Mouse (Mus musculus): Measurements from ENCODE around the gene Lipi. TPM values are rescaled to one million over a fixed set of nuclear protein-coding genes. Genes with fewer than 3 reads are reported as not detected.

Gene Lipi
- not detected in 2 replicates for polyA plus RNA-seq (2016; fragmentation: Nextera tagmentation; extraction: Ambion mirVana)

DNA sequence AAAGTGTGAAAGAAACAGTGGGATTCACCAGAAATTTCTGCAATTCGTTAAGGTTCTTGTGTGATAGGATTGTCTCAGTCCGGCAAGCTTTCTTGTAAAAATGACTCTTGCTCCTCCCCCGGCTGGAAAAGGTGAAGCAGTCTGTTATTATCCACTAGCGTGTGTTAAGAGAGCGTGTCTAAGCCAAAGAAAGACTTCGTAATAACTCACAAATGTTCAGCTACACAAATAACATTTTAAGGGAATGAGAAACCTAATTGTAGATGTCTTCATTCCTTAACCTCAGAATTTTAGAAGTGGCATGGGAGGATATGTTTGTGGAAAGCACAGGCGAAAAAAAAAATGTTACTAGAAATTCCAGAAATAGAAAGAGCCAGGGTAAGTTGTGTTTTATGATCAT lies at the start of gene Lipi:
Lipi (minus strand) TSS at position 101 of the 400 bp plus-strand sequence.
- Histone ChIP-seq H3K4me2 (replicated peaks) (no peak within 1 kb of the TSS), H3K9me3 (no peaks in the 10 kb centered on the region), H3K27ac (replicated peaks) (no peak within 1 kb of the TSS), H3K4me1 (no peaks in the 10 kb centered on the region), H3K4me3 (no peak within 1 kb of the TSS), H3K36me3 (no peaks in the 10 kb centered on the region), H3K27me3 (no peaks in the 10 kb centered on the region), H3K9ac (replicated peaks) (no peak within 1 kb of the TSS)
- ATAC-seq (ENCODE audit: low FRiP score, low read depth), result no peak
- 68% methylated on average over 7 of the region's 7 CpGs for WGBS

GRCm38 (mm10) chr16:75627862-75628261 lies 42.0 kb upstream of the Lipi start:
- H3K27ac ChIP-seq (replicated peaks), result no peak overlapping the region
- H3K4me2 ChIP-seq (replicated peaks), result no peak overlapping the region
- H3K36me3 ChIP-seq, result no peaks in the 10 kb centered on the region
- H3K4me1 ChIP-seq, result no peaks in the 10 kb centered on the region
- no peak overlapping the region for H3K9ac ChIP-seq (replicated peaks)
- H3K4me3 ChIP-seq, result no peak overlapping the region
- no peaks in the 10 kb centered on the region for H3K27me3 ChIP-seq
- 90% methylated on average over 2 of the region's 2 CpGs for WGBS
- H3K9me3 ChIP-seq, result no peaks in the 10 kb centered on the region
- no peak for ATAC-seq (ENCODE audit: low FRiP score, low read depth)

DNA sequence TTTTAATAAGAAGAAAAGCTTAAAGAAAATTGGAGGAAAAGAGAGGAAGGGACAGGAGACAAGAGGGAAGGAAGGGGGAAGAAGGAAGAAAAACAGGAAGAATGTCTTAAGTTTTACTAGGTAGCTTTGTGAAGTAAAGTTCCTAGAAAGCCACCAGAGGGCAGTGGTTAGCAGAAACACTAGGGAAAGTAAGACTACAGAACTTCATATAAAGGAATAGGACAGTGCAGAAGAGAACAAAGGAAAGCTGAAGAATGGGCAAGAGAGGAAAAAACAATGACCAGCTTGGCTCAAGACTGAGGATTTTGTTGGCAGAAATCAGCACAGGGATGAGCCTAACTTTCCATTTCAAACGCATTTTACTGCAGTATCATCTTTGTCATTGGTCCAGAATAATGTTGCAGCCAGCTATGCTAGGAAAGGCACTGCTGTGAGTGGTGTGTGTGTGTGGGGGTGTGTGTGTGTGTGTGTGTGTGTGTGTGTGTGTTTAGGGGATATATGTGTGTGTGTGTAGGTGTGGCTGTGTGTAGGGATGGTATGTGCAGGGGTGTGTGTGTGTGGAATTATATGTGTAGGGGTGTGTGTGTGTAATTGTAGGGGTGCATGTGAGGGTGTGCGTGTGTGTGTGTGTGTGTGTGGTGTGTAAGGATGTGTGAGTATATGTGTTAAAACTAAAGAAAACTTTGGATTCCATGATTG lies 31.9 kb upstream of the Lipi start:
- no peak overlapping the region for H3K4me3 ChIP-seq
- 74% methylated on average over 2 of the region's 2 CpGs for WGBS
- no peak overlapping the region for H3K27ac ChIP-seq (replicated peaks)
- no peak overlapping the region for H3K4me2 ChIP-seq (replicated peaks)
- no peak overlapping the region for H3K9ac ChIP-seq (replicated peaks)
- ATAC-seq (ENCODE audit: low FRiP score, low read depth), result peak; percentile 62
- no peaks in the 10 kb centered on the region for H3K36me3 ChIP-seq
- H3K9me3 ChIP-seq, result no peaks in the 10 kb centered on the region
- H3K4me1 ChIP-seq, result no peaks in the 10 kb centered on the region
- no peaks in the 10 kb centered on the region for H3K27me3 ChIP-seq

- Histone ChIP-seq H3K4me2 (replicated peaks) (no peak overlapping the region), H3K4me1 (no peaks in the 10 kb centered on the region), H3K9me3 (no peaks in the 10 kb centered on the region), H3K4me3 (no peak overlapping the region), H3K27ac (replicated peaks) (no peak overlapping the region), H3K27me3 (no peaks in the 10 kb centered on the region), H3K36me3 (no peaks in the 10 kb centered on the region), H3K9ac (replicated peaks) (no peak overlapping the region)
- ATAC-seq (ENCODE audit: low FRiP score, low read depth), result no peak
These were observed 26.7 kb upstream of the Lipi start for GRCm38 (mm10) chr16:75612561-75612960.

GRCm38 (mm10) chr16:75606415-75606814 lies 20.6 kb upstream of the Lipi start:
- Histone ChIP-seq H3K4me3 (no peak overlapping the region), H3K36me3 (no peaks in the 10 kb centered on the region), H3K27ac (replicated peaks) (no peak overlapping the region), H3K4me1 (no peaks in the 10 kb centered on the region), H3K27me3 (no peaks in the 10 kb centered on the region), H3K9ac (replicated peaks) (no peak overlapping the region), H3K9me3 (no peaks in the 10 kb centered on the region), H3K4me2 (replicated peaks) (no peak overlapping the region)
- 58% methylated on average over 1 of the region's 1 CpGs for WGBS
- no peak for ATAC-seq (ENCODE audit: low FRiP score, low read depth)

DNA sequence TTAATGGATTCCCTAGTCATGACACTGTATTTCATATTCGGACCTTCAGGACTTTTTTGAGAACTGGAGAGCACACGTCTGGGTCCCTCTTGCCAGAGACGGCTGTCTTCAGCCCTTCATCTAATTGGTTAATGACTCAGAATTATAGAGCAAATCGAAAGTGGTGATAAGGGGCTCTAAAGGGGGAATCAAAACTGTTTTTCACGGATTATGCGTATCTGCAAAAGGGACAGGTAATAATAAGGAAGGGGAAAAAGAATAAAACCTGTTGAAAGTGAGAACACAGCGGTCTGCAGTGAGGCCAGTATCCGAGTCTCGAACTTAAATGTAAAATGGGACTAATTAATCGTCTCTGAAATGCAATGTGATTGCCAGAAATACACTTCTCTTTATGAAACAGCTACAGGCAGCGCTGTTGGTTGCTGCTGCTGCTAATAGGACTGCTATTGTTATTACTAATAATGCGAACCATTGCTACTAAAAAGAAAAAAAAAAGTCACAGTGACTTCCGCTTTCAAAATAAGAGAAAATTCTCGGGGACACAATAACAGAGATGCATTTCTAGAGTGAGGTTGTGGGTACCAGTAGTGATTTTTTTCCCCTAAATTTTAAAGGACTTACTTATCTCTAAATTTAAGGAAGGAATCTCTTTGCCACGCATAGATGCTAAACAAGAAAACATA lies 7.8 kb upstream of the Lipi start:
- Histone ChIP-seq H3K27ac (replicated peaks) (no peak overlapping the region), H3K9ac (replicated peaks) (peak overlapping the region; percentile 64), H3K4me2 (replicated peaks) (peak overlapping the region; percentile 81), H3K4me1 (0 out of 2 replicates have a peak, but pooled peaks cover 6% of the 10 kb centered on the region), H3K36me3 (no peaks in the 10 kb centered on the region), H3K27me3 (no peaks in the 10 kb centered on the region), H3K4me3 (peak overlapping the region; percentile 74), H3K9me3 (no peaks in the 10 kb centered on the region)
- peak; percentile 21 for ATAC-seq (ENCODE audit: low FRiP score, low read depth)
- WGBS, result 9% methylated on average over 15 of the region's 15 CpGs

GRCm38 (mm10) chr16:75592671-75593500 lies 7.0 kb upstream of the Lipi start, which contains the start of gene Rbm11:
TSS of gene Rbm11 (plus strand) at chr16:75592844.
- peak; percentile 97 for ATAC-seq (ENCODE audit: low FRiP score, low read depth)
- no peaks in the 10 kb centered on the region for H3K27me3 ChIP-seq
- H3K9ac ChIP-seq (replicated peaks), result peak within 1 kb of the TSS; percentile 64
- no peaks in the 10 kb centered on the region for H3K36me3 ChIP-seq
- WGBS, result under 1% methylated on average over 55 of the region's 55 CpGs
- peak within 1 kb of the TSS; percentile 60 for H3K27ac ChIP-seq (replicated peaks)
- H3K4me2 ChIP-seq (replicated peaks), result peak within 1 kb of the TSS; percentile 81
- 0 out of 2 replicates have a peak, but pooled peaks cover 6% of the 10 kb centered on the region for H3K4me1 ChIP-seq
- no peaks in the 10 kb centered on the region for H3K9me3 ChIP-seq
- H3K4me3 ChIP-seq, result peak within 1 kb of the TSS; percentile 74

DNA sequence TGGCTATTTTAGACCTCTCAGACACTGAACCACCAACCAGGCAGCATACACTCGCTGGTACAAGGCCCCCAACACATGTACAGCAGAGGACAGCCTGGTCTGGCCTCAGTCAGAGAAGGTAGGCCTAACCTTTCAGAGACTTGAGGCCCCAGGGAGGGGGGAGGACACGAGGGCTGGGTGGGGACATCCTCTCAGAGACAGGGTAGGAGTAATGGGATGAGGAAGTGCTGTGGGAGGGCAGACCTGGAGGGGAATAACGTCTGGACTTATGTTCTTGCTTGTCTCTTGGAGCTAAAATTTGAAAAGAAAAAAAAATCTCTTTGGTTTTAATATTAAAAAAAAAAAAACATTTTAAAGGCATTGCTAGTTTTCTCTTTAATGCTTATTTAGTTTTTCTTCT lies 605 bp upstream of the Lipi start:
- no peak for ATAC-seq (ENCODE audit: low FRiP score, low read depth)
- Histone ChIP-seq H3K27ac (replicated peaks) (no peak overlapping the region), H3K36me3 (no peaks in the 10 kb centered on the region), H3K9me3 (no peaks in the 10 kb centered on the region), H3K9ac (replicated peaks) (no peak overlapping the region), H3K4me2 (replicated peaks) (no peak overlapping the region), H3K4me3 (no peak overlapping the region), H3K27me3 (no peaks in the 10 kb centered on the region), H3K4me1 (no peaks in the 10 kb centered on the region)
- WGBS, result 38% methylated on average over 3 of the region's 3 CpGs

DNA sequence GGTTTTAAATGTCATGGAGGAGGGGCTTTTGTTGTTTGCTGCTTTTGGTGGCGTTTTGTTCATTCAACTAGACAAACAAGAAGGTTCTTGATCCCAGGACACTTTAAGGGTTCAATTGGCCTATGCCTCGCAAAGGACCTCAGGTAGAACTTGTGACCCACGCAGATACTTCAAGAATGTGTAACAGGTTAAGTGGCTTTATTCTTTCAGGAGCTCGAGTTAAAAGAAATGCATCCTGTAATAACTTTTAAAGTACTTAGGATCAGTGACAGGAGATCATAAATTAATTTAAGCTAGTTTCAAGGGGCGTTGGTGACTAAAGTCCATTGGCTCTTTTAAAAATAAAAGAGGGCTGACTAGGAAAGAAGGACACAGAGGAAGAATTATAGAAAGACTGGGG lies 3.6 kb downstream of the Lipi start:
- ATAC-seq (ENCODE audit: low FRiP score, low read depth), result no peak
- Histone ChIP-seq H3K27ac (replicated peaks) (no peak overlapping the region), H3K36me3 (no peaks in the 10 kb centered on the region), H3K27me3 (no peaks in the 10 kb centered on the region), H3K4me1 (no peaks in the 10 kb centered on the region), H3K9ac (replicated peaks) (no peak overlapping the region), H3K4me2 (replicated peaks) (no peak overlapping the region), H3K9me3 (no peaks in the 10 kb centered on the region), H3K4me3 (no peak overlapping the region)
- 83% methylated on average over 5 of the region's 5 CpGs for WGBS

DNA sequence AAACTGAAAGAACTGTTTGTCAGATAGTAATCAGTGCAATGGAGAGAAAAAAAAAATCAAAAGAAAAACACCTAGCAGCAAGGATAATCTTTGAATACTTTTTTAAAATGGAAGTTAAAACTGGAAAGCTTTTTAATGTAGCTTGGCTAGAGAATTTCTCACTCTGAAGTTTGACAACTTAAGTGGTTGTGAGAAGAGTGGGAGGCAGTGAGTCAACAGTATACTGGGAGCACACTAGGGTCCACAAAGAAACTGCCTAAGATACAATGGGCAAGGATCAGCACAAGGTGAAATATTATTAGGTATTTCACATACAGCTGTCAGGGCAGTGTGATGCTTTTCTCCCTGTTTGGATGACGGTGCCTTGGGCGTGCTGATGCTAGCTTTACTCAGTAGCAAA lies 23.0 kb downstream of the Lipi start:
- ATAC-seq (ENCODE audit: low FRiP score, low read depth), result no peak
- Histone ChIP-seq H3K4me3 (no peak overlapping the region), H3K4me1 (no peaks in the 10 kb centered on the region), H3K27me3 (no peaks in the 10 kb centered on the region), H3K9me3 (no peaks in the 10 kb centered on the region), H3K9ac (replicated peaks) (no peak overlapping the region), H3K36me3 (no peaks in the 10 kb centered on the region), H3K4me2 (replicated peaks) (no peak overlapping the region), H3K27ac (replicated peaks) (no peak overlapping the region)
- WGBS, result 98% methylated on average over 2 of the region's 2 CpGs

- Histone ChIP-seq H3K36me3 (no peaks in the 10 kb centered on the region), H3K9me3 (no peaks in the 10 kb centered on the region), H3K9ac (replicated peaks) (no peak overlapping the region), H3K27me3 (no peaks in the 10 kb centered on the region), H3K4me3 (no peak overlapping the region), H3K27ac (replicated peaks) (no peak overlapping the region), H3K4me1 (no peaks in the 10 kb centered on the region), H3K4me2 (replicated peaks) (no peak overlapping the region)
- ATAC-seq (ENCODE audit: low FRiP score, low read depth), result no peak
- 89% methylated on average over 1 of the region's 1 CpGs for WGBS
These were observed 40.6 kb downstream of the Lipi start for GRCm38 (mm10) chr16:75545310-75545709.

Data from midbrain, embryonic 12.5 days (tissue).